Mouse (Mus musculus) right cerebral cortex, adult 2 months (tissue): ENCODE measurements around the gene Nup85.

Experiments used
- DNase-seq, 2 experiments: peaks; one replicate each; pipeline ENCODE4 v3.0.0; 2021 to 2022; ENCODE audit warnings: low spot score in 2 of 2

The Nup85 gene

GRCm38 (mm10) chr11:115632247-115632646 lies 68.0 kb downstream of the Nup85 start:
- DNase-seq = no peak

- DNase-seq = no peak
Observed at GRCm38 (mm10) chr11:115632862-115633261, 68.6 kb downstream of the Nup85 start.
